17 mouse cellular contexts compared by ENCODE assay signal in the genomic region with DNA sequence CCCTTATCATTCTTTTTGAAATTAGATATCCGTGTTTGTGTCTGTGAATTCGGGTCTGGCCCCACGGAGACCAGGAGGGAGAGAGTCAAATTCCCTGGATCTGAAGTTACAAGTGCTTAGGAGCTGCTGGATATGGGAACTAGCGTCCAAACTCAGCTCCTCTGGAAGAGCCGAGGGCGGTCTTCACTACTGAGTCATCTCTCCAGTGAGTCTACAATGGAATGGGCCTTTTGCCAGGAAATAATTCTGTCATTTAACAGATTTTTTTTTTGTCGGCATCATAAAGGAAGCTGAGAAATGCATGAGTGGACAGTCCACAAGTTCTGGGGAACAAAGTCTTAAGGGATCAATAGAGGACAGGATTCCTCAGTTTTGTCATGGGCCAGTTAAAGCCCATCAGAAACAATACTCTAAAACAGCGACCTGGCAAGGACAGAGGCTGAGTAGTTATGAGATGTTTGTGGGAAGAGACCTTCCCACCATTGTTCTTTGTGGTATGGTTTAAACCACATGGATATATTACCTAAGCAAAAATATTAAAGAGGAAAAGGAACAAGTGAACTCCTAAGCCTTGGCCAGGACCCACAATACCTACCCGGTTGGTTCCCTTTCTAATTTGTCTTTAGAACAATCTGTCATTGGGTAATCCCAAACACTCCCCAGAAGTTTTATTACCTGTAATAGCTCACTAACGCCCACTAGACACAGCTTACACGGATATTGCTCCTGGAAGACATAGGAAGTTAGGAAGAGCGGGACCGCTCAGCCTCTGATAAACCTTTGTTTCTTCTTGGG. TPM values are rescaled to one million over a fixed set of nuclear protein-coding genes. Genes with fewer than 3 reads are reported as not detected.
DNase-seq lines count a peak whose midpoint lies in the region; ATAC-seq and TF ChIP-seq lines count a peak whose summit lies in the region.
"Had no signal": no experiment of that assay in that cellular context is flagged by ENCODE, and none has a peak within 500 bp of the region (broad histone marks: within the 10 kb centered on the region; RNA-seq: fewer than 3 reads in every experiment).

No protein-coding gene starts in this region.

- H3K36me3 ChIP-seq in kidney, adult 2 months (ENCODE audit: control insufficient read depth, insufficient read depth, low read length), result no peaks in the 10 kb centered on the region
- H3K36me3 ChIP-seq: heart, embryonic 13.5 days; limb, embryonic 15.5 days; neural tube, embryonic 12.5 days had no signal

- WGBS in kidney, adult 2 months, result 69% methylated on average over 13 of the region's 13 CpGs

- ATAC-seq in megakaryocyte-erythroid progenitor cell, adult 5-6 weeks (replicated peaks; ENCODE audit: low FRiP score, low TSS enrichment, poor library complexity, severe bottlenecking), result no peak
- ATAC-seq: inflammation-experienced regulatory T-cells, adult 6 months had no signal

- H3K27me3 ChIP-seq in kidney, adult 2 months (replicated peaks; ENCODE audit: control insufficient read depth, insufficient read depth, low read length), result no peaks in the 10 kb centered on the region
- H3K27me3 ChIP-seq: heart, embryonic 13.5 days; limb, embryonic 15.5 days; neural tube, embryonic 12.5 days had no signal

- no peak overlapping the region for H3K4me3 ChIP-seq in kidney, adult 2 months (ENCODE audit: insufficient read depth, low read depth, low read length)
- H3K4me3 ChIP-seq: erythroblast, embryonic 14.5 days; heart, embryonic 13.5 days; limb, embryonic 15.5 days; megakaryocyte, embryonic 14.5 days; neural tube, embryonic 12.5 days had no signal

- TF ChIP-seq CTCF in kidney, adult 2 months (conservative IDR thresholded peaks at IDR 0.05; ENCODE audit: insufficient read depth, insufficient read length, low read depth, low read length), result no peak

- no peak for TF ChIP-seq POLR2A in kidney, adult 2 months (IDR thresholded peaks at IDR 0.05; ENCODE audit: low read depth, low read length)

- no peak overlapping the region for H3K27ac ChIP-seq in kidney, adult 2 months (ENCODE audit: insufficient read depth, low read depth, low read length)
- H3K27ac ChIP-seq: heart, embryonic 13.5 days; limb, embryonic 15.5 days; neural tube, embryonic 12.5 days had no signal

- H3K4me1 ChIP-seq in kidney, adult 2 months (ENCODE audit: control insufficient read depth, insufficient read depth, low read length), result no peaks in the 10 kb centered on the region; the same call in none of the 2 replicates
- H3K4me1 ChIP-seq: heart, embryonic 13.5 days; neural tube, embryonic 12.5 days had no signal

- DNase-seq in kidney, adult 2 months, result peak; percentile 21
- DNase-seq in kidney, adult 9 months, result no peak
- DNase-seq in right cerebral cortex, adult 18-20 months, result peak; percentile 39
- DNase-seq in right cerebral cortex, postnatal 14 days, result no peak
- peak; percentile 54 for DNase-seq in adipocyte (ENCODE audit: low spot score)
- no peak for DNase-seq in layer of hippocampus, adult 9-10 months (ENCODE audit: low spot score)
- DNase-seq: adrenal gland, postnatal 10 days; cerebellum, adult 9-11 months; gastrocnemius, postnatal 36 days; lung, adult 2 months had no signal

RNA-seq across cellular contexts. Expression of a gene that starts 25.6 kb away (rescaled TPM):
- 21.8 and 26.3 TPM in 2 replicates for polyA plus RNA-seq in kidney, adult 2 months (2012; rRNA removed)
- total RNA-seq in megakaryocyte-erythroid progenitor cell, adult 5-6 weeks (2014; fragmentation: Nextera tagmentation), result not detected in 2 replicates
- not detected in 2 replicates for total RNA-seq in megakaryocyte-erythroid progenitor cell, adult 5-6 weeks (2017)
- polyA plus RNA-seq: erythroblast, embryonic 14.5 days; inflammation-experienced regulatory T-cells, adult 6 months had no signal

RNA-seq across cellular contexts. Expression of a gene that starts 58.8 kb away (rescaled TPM):
- polyA plus RNA-seq in kidney, adult 2 months (2012; rRNA removed), result 23.0 and 25.2 TPM in 2 replicates
- total RNA-seq in megakaryocyte-erythroid progenitor cell, adult 5-6 weeks (2014; fragmentation: Nextera tagmentation), result 0.54 TPM in 1 of 2 replicates, not detected in the other
- 0.52 and 0.53 TPM in 2 replicates for total RNA-seq in megakaryocyte-erythroid progenitor cell, adult 5-6 weeks (2017)

Comparison
In these comparisons a context has a peak if more than half of its experiments do, and no peak if none do; other contexts are left out.
1. DNase-seq: peak in kidney, adult 2 months (single experiment), right cerebral cortex, adult 18-20 months (single experiment) and adipocyte (single experiment); none in kidney, adult 9 months (single experiment), right cerebral cortex, postnatal 14 days (single experiment) and layer of hippocampus, adult 9-10 months (single experiment).